Mouse (Mus musculus) bone marrow, adult 2 months (tissue): ENCODE measurements around the gene Ulk4. TPM values are rescaled to one million over a fixed set of nuclear protein-coding genes. Genes with fewer than 3 reads are reported as not detected.

Source experiments
- H3K27ac ChIP-seq: fragments of 200-500 bp; 2 replicates; pipeline ENCODE4 v1.5.1; 2012; ENCODE audit warnings: low read depth, mild to moderate bottlenecking, control low read depth, inconsistent platforms, low read length; ENCODE audit not compliant: control insufficient read depth, poor library complexity, insufficient read depth
- H3K4me1 ChIP-seq: fragments of 200-500 bp; 2 replicates; pipeline ENCODE4 v1.6.1; 2011; ENCODE audit warnings: low read length; ENCODE audit not compliant: control insufficient read depth, insufficient read depth
- H3K4me3 ChIP-seq: fragments of 200-500 bp; replicated peaks from 2 replicates; pipeline ENCODE3; 2011; ENCODE audit warnings: mild to moderate bottlenecking, low read depth, low read length, control low read depth; ENCODE audit not compliant: control insufficient read depth
- CTCF ChIP-seq: fragments of 200-500 bp; IDR thresholded peaks from 2 replicates; pipeline ENCODE4 v1.5.1; 2011; ENCODE audit warnings: low read length, control low read depth; ENCODE audit not compliant: control insufficient read depth, insufficient read depth
- POLR2A ChIP-seq: fragments of 200-500 bp; IDR thresholded peaks from 2 replicates; pipeline ENCODE4 v1.6.1; 2011; ENCODE audit warnings: low read depth, mild to moderate bottlenecking, control low read depth, low read length, borderline replicate concordance; ENCODE audit not compliant: control insufficient read depth
- WGBS: fragments of 180-500 bp; shearing (Covaris S2); methylation state at CpG from one replicate; pipeline ENCODE4 v1.1.7; 2018; 5-methylcytosine and 5-hydroxymethylcytosine counted together
- polyA plus RNA-seq: library from polyadenylated mRNA; stranded (reverse); fragments of >200 nt; gene quantifications from 2 replicates; pipeline ENCODE4 v1.2.4, GENCODE M21; 2011; ENCODE audit warnings: low replicate concordance; ENCODE audit not compliant: missing spikeins, insufficient read depth, insufficient read length

Gene Ulk4
- polyA plus RNA-seq, 1 experiment, result not detected

GRCm38 (mm10) chr9:121091016-121091735 is 185.8 kb downstream of the Ulk4 start:
- no peaks in the 10 kb centered on the region for H3K4me1 ChIP-seq
- 88% methylated on average over 10 of the region's 10 CpGs for WGBS
- TF ChIP-seq CTCF (no peak), POLR2A (no peak)
- no peak overlapping the region for H3K27ac ChIP-seq
- H3K4me3 ChIP-seq, result no peak overlapping the region

- TF ChIP-seq POLR2A, result no peak
- 74% methylated on average over 8 of the region's 8 CpGs for WGBS
- no peaks in the 10 kb centered on the region for H3K4me1 ChIP-seq
- H3K27ac ChIP-seq, result no peak overlapping the region
- H3K4me3 ChIP-seq, result no peak overlapping the region
Measured at GRCm38 (mm10) chr9:121087661-121088060, 189.3 kb downstream of the Ulk4 start.

- TF ChIP-seq CTCF, result no peak
- no peak for TF ChIP-seq POLR2A
- 79% methylated on average over 4 of the region's 4 CpGs for WGBS
Measured at GRCm38 (mm10) chr9:121084191-121084590, 192.8 kb downstream of the Ulk4 start.

GRCm38 (mm10) chr9:121080834-121081233 is 196.2 kb downstream of the Ulk4 start:
- Histone ChIP-seq H3K4me1 (no peaks in the 10 kb centered on the region), H3K27ac (no peak overlapping the region), H3K4me3 (no peak overlapping the region)
- WGBS, result 88% methylated on average over 3 of the region's 3 CpGs
- TF ChIP-seq CTCF, result no peak
- TF ChIP-seq POLR2A, result no peak

More at GRCm38 (mm10) chr9:121084191-121084590, 192.8 kb downstream of the Ulk4 start:
- Histone ChIP-seq H3K27ac (no peak overlapping the region), H3K4me1 (no peaks in the 10 kb centered on the region), H3K4me3 (no peak overlapping the region)

- no peak overlapping the region for H3K27ac ChIP-seq
- TF ChIP-seq POLR2A, result no peak
- TF ChIP-seq CTCF, result no peak
Measured at GRCm38 (mm10) chr9:121080413-121080812, 196.6 kb downstream of the Ulk4 start.

GRCm38 (mm10) chr9:121079388-121080088 is 197.5 kb downstream of the Ulk4 start:
- 45% methylated on average over 9 of the region's 9 CpGs for WGBS
- TF ChIP-seq CTCF, result no peak
- TF ChIP-seq POLR2A, result no peak

More at GRCm38 (mm10) chr9:121080413-121080812, 196.6 kb downstream of the Ulk4 start:
- Histone ChIP-seq H3K4me1 (no peaks in the 10 kb centered on the region), H3K4me3 (no peak overlapping the region)
- WGBS, result 77% methylated on average over 10 of the region's 10 CpGs

GRCm38 (mm10) chr9:121076291-121076690 is 200.7 kb downstream of the Ulk4 start:
- no peak overlapping the region for H3K27ac ChIP-seq
- WGBS, result 82% methylated on average over 12 of the region's 12 CpGs
- TF ChIP-seq POLR2A (no peak), CTCF (no peak)

More at GRCm38 (mm10) chr9:121079388-121080088, 197.5 kb downstream of the Ulk4 start:
- no peak overlapping the region for H3K27ac ChIP-seq
- H3K4me3 ChIP-seq, result no peak overlapping the region
- H3K4me1 ChIP-seq, result no peaks in the 10 kb centered on the region

GRCm38 (mm10) chr9:121075246-121075645 is 201.8 kb downstream of the Ulk4 start:
- TF ChIP-seq POLR2A, result no peak
- Histone ChIP-seq H3K27ac (no peak overlapping the region), H3K4me1 (no peaks in the 10 kb centered on the region; the same call in 1 of the 2 replicates), H3K4me3 (no peak overlapping the region)
- 84% methylated on average over 4 of the region's 4 CpGs for WGBS

More at GRCm38 (mm10) chr9:121076291-121076690, 200.7 kb downstream of the Ulk4 start:
- Histone ChIP-seq H3K4me1 (no peaks in the 10 kb centered on the region; the same call in 1 of the 2 replicates), H3K4me3 (no peak overlapping the region)

GRCm38 (mm10) chr9:121074726-121075125 is 202.3 kb downstream of the Ulk4 start:
- 75% methylated on average over 3 of the region's 3 CpGs for WGBS
- TF ChIP-seq POLR2A (no peak), CTCF (no peak)
- H3K27ac ChIP-seq, result no peak overlapping the region

More at GRCm38 (mm10) chr9:121074726-121075125, 202.3 kb downstream of the Ulk4 start:
- Histone ChIP-seq H3K4me1 (no peaks in the 10 kb centered on the region; the same call in 1 of the 2 replicates), H3K4me3 (no peak overlapping the region)
